Mouse (Mus musculus) heart, postnatal 0 days (tissue): ENCODE measurements around the gene Troap.

Experiments used
- CTCF ChIP-seq: IDR thresholded peaks from 2 replicates; pipeline ENCODE4 v1.5.1; 2016; ENCODE audit warnings: antibody characterized with exemption, control low read depth, low read depth
- EP300 ChIP-seq: IDR thresholded peaks from 2 replicates; pipeline ENCODE4 v1.6.1; 2016; ENCODE audit warnings: antibody characterized with exemption, low read depth

GRCm38 (mm10) chr15:99055511-99055961, 18.8 kb upstream of the Troap start:
- TF ChIP-seq CTCF (no peak), EP300 (no peak)
